Mouse (Mus musculus) megakaryocyte progenitor cell, adult 5-6 weeks (primary cell): ENCODE measurements around the gene Gm11939. TPM values are rescaled to one million over a fixed set of nuclear protein-coding genes. Genes with fewer than 3 reads are reported as not detected.
"Not testable (repeated sequence)": the region's sequence is repeated elsewhere in the genome, so short reads cannot be mapped to it uniquely, and the experiment has no call there.

Experiments used
- ATAC-seq: replicated peaks from 2 replicates; pipeline ENCODE4 v1.8.0; 2016; ENCODE audit warnings: mild to moderate bottlenecking, moderate TSS enrichment, inconsistent platforms; ENCODE audit not compliant: poor library complexity
- total RNA-seq, 2 experiments: library from RNA; stranded (forward) in 1 of 2; stranded (reverse) in 1 of 2; fragments of 157-497, 149-512 nt in 1 of 2; fragments of 200-1000 nt in 1 of 2; gene quantifications; 2 replicates each; pipeline versions ENCODE4 v1.2.3 to v1.2.4; 2015 to 2017

Gene Gm11939
- total RNA-seq (2015) (not detected in 2 replicates), total RNA-seq (2017) (not detected in 2 replicates)

DNA sequence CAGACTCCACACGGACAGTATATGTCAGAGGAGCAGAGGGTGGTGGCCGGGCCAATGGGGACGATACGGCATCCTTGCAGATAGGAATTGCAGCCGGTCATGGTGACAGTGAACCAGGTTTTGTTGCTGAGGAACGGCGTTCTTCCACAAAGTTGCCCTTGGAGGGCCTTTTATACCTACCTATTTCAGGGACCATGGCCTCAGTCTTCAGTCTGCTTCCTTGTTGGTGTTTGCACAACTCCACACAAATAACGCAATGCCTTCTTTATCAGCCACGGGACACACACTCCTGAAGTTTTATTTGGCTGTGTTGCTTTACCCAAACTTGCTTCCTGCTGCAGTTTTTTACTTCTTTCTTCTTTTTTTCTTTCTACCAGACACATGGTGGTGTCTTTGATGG is at the start of gene Gm11939:
Gene Gm11939, minus strand, starts transcription at position 101 of the 400 bp plus-strand sequence.
- no peak for ATAC-seq

DNA sequence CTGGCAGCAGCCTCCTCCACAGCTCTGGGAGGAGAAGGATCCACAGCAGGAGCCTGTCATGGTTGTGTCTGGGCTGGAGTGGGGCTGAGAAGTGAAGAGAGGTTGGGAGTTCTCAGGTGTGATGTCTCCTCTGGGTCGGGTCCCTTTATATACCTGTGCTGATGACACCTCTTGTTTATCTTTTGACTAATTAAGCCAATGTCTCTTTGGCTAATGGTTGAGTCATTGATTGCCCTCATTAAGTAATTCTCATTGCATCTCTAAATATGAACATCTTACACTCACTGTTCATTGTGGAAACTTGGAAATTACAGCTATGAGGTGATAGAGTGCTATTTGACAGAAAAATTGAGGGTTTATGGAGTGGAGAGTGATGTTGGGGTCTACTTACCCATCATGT is 43.9 kb upstream of the Gm11939 start, which contains the start of gene Gm11938:
Gene Gm11938, minus strand, starts transcription at position 101 of the 400 bp plus-strand sequence.
- ATAC-seq, result not testable (repeated sequence)

GRCm38 (mm10) chr11:99597742-99598141 is 38.5 kb upstream of the Gm11939 start, which contains the start of gene Krtap9-3:
TSS of gene Krtap9-3 (minus strand) at chr11:99598105.
- ATAC-seq, result not testable (repeated sequence)

GRCm38 (mm10) chr11:99590981-99591380 is 31.7 kb upstream of the Gm11939 start, which contains the start of gene Krtap1-3:
TSS of gene Krtap1-3 (minus strand) at chr11:99591339.
- no peak for ATAC-seq

GRCm38 (mm10) chr11:99585096-99585495 is 25.8 kb upstream of the Gm11939 start:
- ATAC-seq, result no peak

GRCm38 (mm10) chr11:99583245-99583704 is 24.0 kb upstream of the Gm11939 start, which contains the start of gene Krtap1-4:
TSS of gene Krtap1-4 (minus strand) at chr11:99583654.
- no peak for ATAC-seq

GRCm38 (mm10) chr11:99581564-99581963 is 22.3 kb upstream of the Gm11939 start:
- no peak for ATAC-seq

- ATAC-seq, result no peak
These were observed 21.8 kb upstream of the Gm11939 start for GRCm38 (mm10) chr11:99581051-99581450.

DNA sequence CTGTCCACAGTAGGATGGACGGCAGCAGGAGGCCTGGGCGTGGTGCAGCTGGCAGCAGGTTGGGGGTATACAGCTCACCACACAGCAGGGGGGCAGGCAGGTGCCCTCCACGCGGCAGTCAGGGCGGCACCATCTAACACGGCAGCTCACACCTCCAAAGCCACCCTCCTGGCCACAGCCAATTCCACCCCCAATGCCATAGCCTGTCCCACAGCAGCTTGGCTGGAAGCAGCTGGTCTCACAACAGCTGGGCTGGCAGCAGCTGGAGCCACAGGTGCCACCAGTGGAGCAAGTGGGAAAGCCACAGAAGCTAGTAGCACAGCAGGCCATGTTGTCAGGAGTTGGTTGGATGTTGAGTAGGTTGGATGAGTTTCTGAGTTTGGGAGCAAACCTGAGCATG is 21.4 kb upstream of the Gm11939 start, which contains the start of gene Krtap1-5:
Gene Krtap1-5, minus strand, starts transcription at position 381 of the 400 bp plus-strand sequence.
- ATAC-seq, result no peak

DNA sequence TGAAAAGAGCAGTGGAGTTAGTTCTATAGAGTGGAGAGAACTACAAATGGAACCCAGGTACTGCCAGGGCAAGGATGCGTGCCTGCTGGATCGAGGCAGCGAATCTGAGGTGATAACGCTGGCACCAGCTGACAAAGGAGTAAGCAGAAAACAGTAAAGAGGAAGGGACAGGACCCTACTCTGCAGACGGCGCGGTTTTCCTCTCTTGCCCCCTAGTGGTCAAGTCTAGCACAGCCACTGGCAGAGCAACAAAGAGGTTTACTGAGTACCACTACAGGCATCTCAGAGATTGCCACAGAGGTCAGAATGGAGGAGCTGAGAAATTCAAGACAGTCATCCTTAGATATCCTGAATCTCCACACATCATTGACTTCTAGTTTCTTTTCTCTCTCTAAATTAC is 14.8 kb upstream of the Gm11939 start:
- peak; percentile 92 for ATAC-seq

- ATAC-seq, result no peak
These were observed 13.9 kb upstream of the Gm11939 start for GRCm38 (mm10) chr11:99573164-99573563.

DNA sequence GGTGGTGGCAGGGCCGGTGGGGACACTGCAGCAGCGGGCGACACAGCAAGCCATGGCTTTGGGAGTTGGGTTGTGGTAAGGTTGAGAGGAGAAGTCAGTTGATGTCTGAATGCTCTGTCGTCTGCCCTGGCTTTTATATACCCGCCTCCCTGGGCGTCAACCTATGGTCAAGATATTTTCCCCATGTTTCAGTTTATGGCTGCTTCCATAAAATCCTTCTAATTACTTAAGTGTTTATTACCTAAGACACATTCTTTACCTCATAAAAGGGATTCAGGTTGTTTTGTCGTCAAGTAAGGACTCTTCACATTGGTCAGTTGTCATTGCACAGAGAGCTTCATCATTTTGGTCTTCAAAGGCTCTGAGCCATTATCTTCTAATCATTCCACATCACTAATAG is 7.3 kb upstream of the Gm11939 start, which contains the start of gene Krtap3-1:
Gene Krtap3-1, minus strand, starts transcription at position 101 of the 400 bp plus-strand sequence.
- ATAC-seq, result no peak

GRCm38 (mm10) chr11:99562580-99562979 is 3.3 kb upstream of the Gm11939 start:
- no peak for ATAC-seq

GRCm38 (mm10) chr11:99557976-99558745 is 1.1 kb downstream of the Gm11939 start:
- ATAC-seq, result no peak

- no peak for ATAC-seq
These were observed 2.5 kb downstream of the Gm11939 start, which contains the start of gene Krtap3-2 for GRCm38 (mm10) chr11:99556753-99557152. TSS of gene Krtap3-2 (minus strand) at chr11:99556853.

DNA sequence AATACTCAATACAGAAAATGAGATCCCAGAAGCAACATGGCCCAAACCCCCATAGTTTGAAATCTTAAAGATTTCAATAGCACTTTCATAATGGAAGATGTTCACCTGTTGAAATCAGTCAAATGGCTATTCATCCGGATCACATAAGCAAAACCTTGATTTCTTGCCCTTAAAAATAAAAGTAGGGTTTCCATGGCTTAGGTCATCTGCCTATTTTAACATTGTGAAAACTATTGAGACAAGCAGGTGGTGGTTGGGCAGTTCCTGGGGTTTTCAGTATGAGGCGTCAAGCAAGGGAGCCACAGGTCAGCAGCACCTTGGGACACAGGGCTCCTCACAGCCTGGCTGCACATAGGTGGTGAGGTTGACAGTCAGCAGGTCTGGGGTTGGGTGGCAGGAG is 3.1 kb downstream of the Gm11939 start:
- no peak for ATAC-seq

- ATAC-seq, result no peak
These were observed 8.5 kb downstream of the Gm11939 start, which contains the start of gene Krtap3-3 for GRCm38 (mm10) chr11:99550765-99551164. TSS of gene Krtap3-3 (minus strand) at chr11:99550865.

DNA sequence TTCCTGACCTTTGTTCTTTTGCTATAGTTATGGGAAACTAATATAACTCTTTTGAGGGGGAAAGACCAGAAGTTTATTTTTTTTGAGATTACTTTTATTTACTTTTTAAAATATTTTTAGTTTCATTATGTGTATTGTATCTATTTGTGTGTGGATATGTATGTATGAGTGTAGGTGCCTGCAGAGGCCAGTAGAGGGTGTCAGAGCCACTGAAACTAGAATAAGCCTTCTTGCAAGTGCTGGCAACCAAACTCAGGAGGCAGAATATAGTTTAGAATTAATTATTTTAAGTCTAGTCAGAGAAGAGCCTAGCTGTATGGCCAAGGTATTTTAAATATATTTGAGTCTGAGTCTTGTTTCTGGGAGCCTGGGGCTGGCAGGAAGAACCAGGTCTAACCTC is 11.4 kb downstream of the Gm11939 start:
- no peak for ATAC-seq

- ATAC-seq, result no peak
These were observed 19.5 kb downstream of the Gm11939 start for GRCm38 (mm10) chr11:99539721-99540120.

DNA sequence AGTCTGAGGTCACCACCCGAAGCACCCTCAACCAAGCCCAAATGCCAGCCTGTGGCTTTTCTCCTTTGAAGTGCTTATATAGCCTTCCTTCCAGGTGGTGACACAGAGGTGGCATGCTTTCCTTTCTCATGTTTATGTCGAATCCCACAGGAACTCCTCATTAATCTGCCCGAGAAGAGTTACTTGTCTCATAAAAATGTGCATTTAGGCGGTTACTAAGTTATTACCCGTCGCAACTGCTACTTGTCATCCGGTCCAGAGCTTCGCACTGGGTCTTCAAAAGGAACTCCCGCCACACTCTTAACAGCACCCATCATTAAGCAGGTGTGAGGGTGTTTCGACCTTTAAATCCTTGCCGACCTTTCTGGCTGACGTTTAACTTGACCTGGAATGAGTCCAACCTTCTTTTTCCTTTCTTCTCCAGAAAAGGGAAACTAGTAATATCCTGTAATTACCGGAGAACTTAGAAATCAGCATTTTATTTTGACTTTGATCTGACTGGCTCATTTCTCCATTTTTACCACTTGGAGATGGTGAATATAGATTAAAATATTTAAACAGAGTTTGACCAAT is 37.9 kb downstream of the Gm11939 start, which contains the start of gene Krt39:
Gene Krt39, minus strand, starts transcription at position 51 of the 573 bp plus-strand sequence.
- ATAC-seq, result no peak

DNA sequence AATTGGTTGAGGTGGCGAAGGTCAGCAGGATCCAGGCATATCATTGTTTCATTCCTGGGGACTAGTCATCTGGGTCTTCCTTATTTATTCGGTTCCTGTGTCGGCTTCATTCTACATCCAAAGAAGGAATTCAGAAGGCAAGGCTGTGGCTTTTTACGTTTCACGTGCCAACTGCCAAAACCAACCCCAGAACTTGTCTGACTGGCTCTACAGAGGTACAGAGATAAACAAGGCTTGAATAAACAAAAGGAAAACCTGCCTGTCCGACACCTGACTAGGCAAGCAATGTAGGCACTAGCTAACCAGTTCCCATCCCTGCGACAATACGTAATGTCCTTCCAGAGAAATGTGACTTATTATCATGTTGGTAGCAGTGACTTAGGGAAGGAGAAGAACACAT is 45.2 kb downstream of the Gm11939 start:
- ATAC-seq, result no peak
